Mouse (Mus musculus) lung, postnatal 0 days (tissue): Measurements from ENCODE around the gene C130026I21Rik. TPM values are rescaled to one million over a fixed set of nuclear protein-coding genes. Genes with fewer than 3 reads are reported as not detected.
"Not testable (repeated sequence)": the region's sequence is repeated elsewhere in the genome, so short reads cannot be mapped to it uniquely, and the experiment has no call there.

Experiments used
- ATAC-seq: fragments of 200-750 bp; cut with Nextera tagmentation; 2 replicates; pipeline ENCODE4 v1.8.0; 2017; ENCODE audit warnings: moderate library complexity
- DNase-seq: peaks from one replicate; pipeline ENCODE4 v3.0.0-alpha.2; 2016; ENCODE audit warnings: low spot score
- H3K27ac ChIP-seq: fragments of 300-500 bp; sonication (generic); 2 replicates; pipeline ENCODE4 v1.5.1; 2014; ENCODE audit warnings: antibody characterized with exemption, mild to moderate bottlenecking, low read length, mixed read lengths
- H3K27me3 ChIP-seq: fragments of 300-500 bp; sonication (generic); replicated peaks from 2 replicates; pipeline ENCODE4 v1.6.1; 2014; ENCODE audit warnings: low read length, mixed read lengths; ENCODE audit not compliant: insufficient read depth
- H3K36me3 ChIP-seq: fragments of 300-500 bp; sonication (generic); 2 replicates; pipeline ENCODE4 v1.6.1; 2014; ENCODE audit warnings: low read length, mixed read lengths; ENCODE audit not compliant: insufficient read depth
- H3K4me1 ChIP-seq: fragments of 300-500 bp; sonication (generic); 2 replicates; pipeline ENCODE4 v1.6.1; 2014; ENCODE audit warnings: antibody characterized with exemption, low read depth, low read length, mixed read lengths; ENCODE audit not compliant: insufficient read depth
- H3K4me2 ChIP-seq: fragments of 300-500 bp; sonication (generic); replicated peaks from 2 replicates; pipeline ENCODE4 v1.6.1; 2014; ENCODE audit warnings: low read depth, mild to moderate bottlenecking, low read length, moderate library complexity, mixed read lengths
- H3K4me3 ChIP-seq: fragments of 300-500 bp; sonication (generic); 2 replicates; pipeline ENCODE4 v1.5.1; 2014; ENCODE audit warnings: low read depth, low read length
- H3K9ac ChIP-seq: fragments of 300-500 bp; sonication (generic); replicated peaks from 2 replicates; pipeline ENCODE4 v1.6.1; 2014; ENCODE audit warnings: low read depth, mild to moderate bottlenecking
- H3K9me3 ChIP-seq: fragments of 300-500 bp; sonication (generic); 2 replicates; pipeline ENCODE4 v1.6.1; 2016; ENCODE audit warnings: low read length, mixed read lengths
- CTCF ChIP-seq: IDR thresholded peaks from 2 replicates; pipeline ENCODE4 v1.5.1; 2016; ENCODE audit warnings: antibody characterized with exemption, mild to moderate bottlenecking
- WGBS: fragments of 180-500 bp; shearing (Covaris S2); extraction: QIAGEN DNeasy Blood & Tissue Kit; methylation state at CpG from one replicate; pipeline ENCODE4 v1.1.7; 2014; 5-methylcytosine and 5-hydroxymethylcytosine counted together
- polyA plus RNA-seq: library from polyadenylated mRNA; unstranded; fragments of >200 nt; fragmentation: Nextera tagmentation; extraction: Ambion mirVana; gene quantifications from 2 replicates; pipeline ENCODE4 v1.2.1, GENCODE M21; 2015

Gene C130026I21Rik
- 0.72 and 1.1 TPM in 2 replicates for polyA plus RNA-seq

DNA sequence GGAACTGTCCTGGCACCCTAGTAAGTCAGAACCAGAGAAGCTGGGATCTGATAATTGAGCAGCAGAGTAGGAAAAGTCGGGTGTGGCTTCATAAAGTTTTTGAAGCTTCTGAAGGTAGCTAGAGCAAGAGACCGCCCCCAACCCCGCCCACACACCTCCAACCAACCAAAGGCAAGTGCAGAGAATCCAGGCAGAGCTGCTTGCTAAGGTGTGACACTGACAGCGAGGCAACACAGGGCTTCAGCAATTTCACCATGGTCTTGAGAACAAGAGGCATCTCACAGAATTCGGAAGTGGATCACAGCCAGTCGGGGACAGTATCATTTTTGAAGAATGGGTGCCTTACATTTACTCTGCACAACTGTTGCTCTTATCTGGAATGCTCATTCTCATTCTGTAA lies at the start of gene C130026I21Rik:
Gene C130026I21Rik, minus strand, starts transcription at position 101 of the 400 bp plus-strand sequence.
- H3K36me3 ChIP-seq, H3K4me3 ChIP-seq, H3K27ac ChIP-seq, H3K9ac ChIP-seq, H3K27me3 ChIP-seq, H3K4me1 ChIP-seq, ATAC-seq, DNase-seq, H3K4me2 ChIP-seq, H3K9me3 ChIP-seq: not testable (repeated sequence)
- WGBS = no CpG with 5 or more reads among the region's 6 CpGs

GRCm38 (mm10) chr1:85287063-85287462 lies 16.7 kb upstream of the C130026I21Rik start:
- H3K9me3 ChIP-seq, ATAC-seq, H3K4me3 ChIP-seq, DNase-seq, H3K27ac ChIP-seq, H3K9ac ChIP-seq, H3K27me3 ChIP-seq, H3K36me3 ChIP-seq, H3K4me2 ChIP-seq, H3K4me1 ChIP-seq: not testable (repeated sequence)
- TF ChIP-seq CTCF = peak; percentile 32; the same call in 1 of the 2 replicates
- 40% methylated on average over 4 of the region's 5 CpGs for WGBS

DNA sequence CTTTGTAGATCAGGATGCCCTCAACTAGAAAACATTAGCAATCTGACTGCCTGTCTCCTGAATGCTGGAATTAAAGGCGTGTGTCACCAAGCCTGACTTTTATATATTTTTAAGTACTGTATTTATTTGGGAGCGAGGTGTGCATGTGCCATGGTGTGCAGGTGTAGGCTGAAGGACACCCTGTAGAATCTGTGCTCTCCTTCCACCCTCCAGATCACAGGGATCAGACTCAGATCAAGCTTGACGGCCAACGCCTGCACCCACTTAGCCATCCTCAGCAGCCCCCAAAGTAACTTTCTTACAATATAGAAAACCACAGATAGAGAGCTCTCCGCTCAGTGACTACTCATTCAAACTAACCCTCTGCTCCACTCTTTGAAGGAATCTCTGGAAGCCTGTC lies 6.1 kb upstream of the C130026I21Rik start:
- not testable (repeated sequence) for DNase-seq, H3K36me3 ChIP-seq, H3K27me3 ChIP-seq, H3K9me3 ChIP-seq, ATAC-seq, H3K4me1 ChIP-seq, H3K4me3 ChIP-seq, H3K9ac ChIP-seq, H3K4me2 ChIP-seq, H3K27ac ChIP-seq
- WGBS = 63% methylated on average over 2 of the region's 5 CpGs

- ATAC-seq, H3K4me1 ChIP-seq, H3K9me3 ChIP-seq, H3K27ac ChIP-seq, H3K36me3 ChIP-seq, H3K4me3 ChIP-seq, H3K4me2 ChIP-seq, H3K9ac ChIP-seq, H3K27me3 ChIP-seq: not testable (repeated sequence)
- DNase-seq = peak; percentile 3
- WGBS = 48% methylated on average over 1 of the region's 2 CpGs
These were observed 11.7 kb downstream of the C130026I21Rik start for GRCm38 (mm10) chr1:85258634-85259033.

DNA sequence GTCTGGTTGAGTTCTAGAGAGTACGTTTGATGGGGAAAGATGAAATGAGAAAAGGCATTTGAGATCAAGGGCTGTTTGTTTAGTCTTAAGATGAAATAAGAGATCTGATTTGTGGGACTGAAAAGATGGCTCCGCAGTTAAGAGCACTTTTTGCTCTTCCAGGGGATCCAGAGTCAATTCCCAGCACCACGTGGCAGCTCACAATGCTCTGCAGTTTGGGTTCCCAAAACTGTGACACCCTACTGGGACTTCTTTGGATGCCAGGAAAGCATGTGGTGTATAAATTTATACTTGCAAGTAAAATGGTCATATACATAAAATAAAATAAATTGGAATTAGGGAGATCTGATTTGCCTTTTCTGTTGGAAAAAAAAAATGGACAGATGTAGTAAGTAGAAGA lies 15.1 kb downstream of the C130026I21Rik start:
- H3K9ac ChIP-seq, H3K27me3 ChIP-seq, H3K4me3 ChIP-seq, ATAC-seq, H3K9me3 ChIP-seq, H3K4me1 ChIP-seq, H3K4me2 ChIP-seq, H3K27ac ChIP-seq, DNase-seq, H3K36me3 ChIP-seq: not testable (repeated sequence)
- WGBS = 49% methylated on average over 2 of the region's 3 CpGs

DNA sequence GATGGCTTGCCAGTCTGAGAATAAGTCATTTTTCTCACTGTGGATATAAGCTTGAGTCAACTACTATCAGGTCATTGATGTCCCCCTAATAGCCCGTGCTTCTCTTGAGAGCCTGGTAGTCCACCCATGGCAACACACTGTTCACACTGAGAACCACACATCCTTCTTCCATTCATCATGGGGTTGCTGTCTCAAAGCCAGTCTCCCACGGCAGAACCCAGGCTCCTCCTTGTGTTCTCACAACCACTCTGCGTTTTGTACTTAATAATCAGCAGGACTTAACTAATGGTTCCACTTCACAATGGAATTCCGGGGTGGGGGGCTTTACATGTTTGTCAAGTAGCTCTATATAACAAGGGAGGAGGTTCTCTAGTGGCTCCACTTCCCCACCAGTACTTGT lies 19.2 kb downstream of the C130026I21Rik start:
- H3K27me3 ChIP-seq, H3K27ac ChIP-seq, H3K36me3 ChIP-seq, H3K4me2 ChIP-seq, ATAC-seq, H3K4me1 ChIP-seq, H3K9ac ChIP-seq, H3K4me3 ChIP-seq, DNase-seq, H3K9me3 ChIP-seq: not testable (repeated sequence)
- WGBS = 76% methylated on average over 4 of the region's 4 CpGs

- DNase-seq, H3K9ac ChIP-seq, H3K4me1 ChIP-seq, H3K27ac ChIP-seq, H3K9me3 ChIP-seq, H3K4me2 ChIP-seq, ATAC-seq, H3K36me3 ChIP-seq, H3K4me3 ChIP-seq, H3K27me3 ChIP-seq: not testable (repeated sequence)
- 56% methylated on average over 3 of the region's 3 CpGs for WGBS
These were observed 21.4 kb downstream of the C130026I21Rik start for GRCm38 (mm10) chr1:85248985-85249384.

DNA sequence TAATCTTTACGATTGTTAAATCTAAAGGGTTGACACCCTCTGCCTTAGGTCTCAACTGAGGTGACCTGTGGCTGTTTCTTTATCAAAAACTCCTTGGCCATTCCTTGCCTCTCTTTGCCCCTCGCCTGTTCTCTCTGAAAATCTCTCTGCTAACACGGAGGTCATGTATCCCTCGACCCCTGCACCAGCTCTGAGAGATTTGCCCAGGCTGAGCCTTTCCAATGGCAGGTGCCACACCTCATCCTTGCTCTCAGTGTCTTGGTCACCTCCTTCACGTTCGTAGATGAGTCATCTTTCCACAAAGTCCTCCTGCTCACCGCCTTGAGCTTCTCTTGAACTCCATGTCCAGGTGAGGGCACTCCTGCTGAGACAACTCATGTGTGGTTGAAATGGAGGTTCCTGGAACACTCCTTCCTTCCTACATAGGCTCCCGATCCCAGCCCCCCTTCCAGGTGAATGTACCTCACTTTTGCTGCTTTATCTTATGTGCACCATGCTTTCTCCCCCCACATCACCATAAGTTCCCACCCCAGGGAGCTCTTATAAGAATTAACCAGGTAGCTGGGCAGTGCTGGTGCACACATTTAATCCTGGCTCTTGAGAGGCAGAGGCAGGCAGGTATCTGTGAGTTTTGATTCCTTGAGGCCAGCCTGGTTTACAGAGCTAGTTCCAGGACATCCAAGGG lies 23.4 kb downstream of the C130026I21Rik start:
- not testable (repeated sequence) for H3K27me3 ChIP-seq, DNase-seq, H3K9ac ChIP-seq, H3K4me3 ChIP-seq, H3K4me1 ChIP-seq, H3K9me3 ChIP-seq, H3K4me2 ChIP-seq, ATAC-seq, H3K36me3 ChIP-seq, H3K27ac ChIP-seq
- WGBS = 60% methylated on average over 8 of the region's 8 CpGs

- H3K4me1 ChIP-seq, H3K36me3 ChIP-seq, H3K27me3 ChIP-seq, DNase-seq, H3K9ac ChIP-seq, H3K4me3 ChIP-seq, H3K4me2 ChIP-seq, H3K27ac ChIP-seq, H3K9me3 ChIP-seq, ATAC-seq: not testable (repeated sequence)
- WGBS = 73% methylated on average over 4 of the region's 5 CpGs
These were observed 24.1 kb downstream of the C130026I21Rik start for GRCm38 (mm10) chr1:85246266-85246665.

DNA sequence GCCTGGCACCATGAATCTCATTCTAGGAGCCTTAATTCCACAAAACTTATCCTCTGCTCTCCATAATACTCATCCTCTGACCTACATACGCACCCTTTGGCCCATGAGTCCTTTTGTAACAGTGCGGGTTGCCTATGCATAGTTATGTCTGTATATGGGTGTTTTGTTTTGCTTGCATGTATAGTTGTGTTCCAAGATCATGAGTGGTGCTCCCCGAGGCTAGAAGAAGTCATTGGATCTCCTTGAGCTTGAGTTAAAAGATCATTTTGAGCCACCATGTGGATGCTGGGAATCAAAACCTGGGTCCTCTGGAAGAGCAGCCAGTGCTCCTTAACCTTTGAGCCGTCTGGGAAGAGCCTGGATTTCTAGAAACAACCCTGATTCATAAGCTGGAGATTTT lies 25.4 kb downstream of the C130026I21Rik start:
- not testable (repeated sequence) for H3K4me1 ChIP-seq, H3K36me3 ChIP-seq, ATAC-seq, H3K27ac ChIP-seq, H3K4me3 ChIP-seq, DNase-seq, H3K27me3 ChIP-seq, H3K9me3 ChIP-seq, H3K4me2 ChIP-seq, H3K9ac ChIP-seq
- WGBS = 64% methylated on average over 3 of the region's 4 CpGs
